Mouse (Mus musculus) thymus, adult 2 months (tissue): ENCODE results near the gene Cldn20.

Experiments
- CTCF ChIP-seq: fragments of 200-500 bp; IDR thresholded peaks from 2 replicates; pipeline ENCODE4 v1.5.1; 2012; ENCODE audit warnings: mild to moderate bottlenecking, control low read depth, low read length, moderate library complexity, borderline replicate concordance; ENCODE audit not compliant: control insufficient read depth, poor library complexity, insufficient read depth; ENCODE audit errors: extremely low read depth
- POLR2A ChIP-seq: fragments of 200-500 bp; IDR thresholded peaks from 2 replicates; pipeline ENCODE4 v1.6.1; 2012; ENCODE audit warnings: mild to moderate bottlenecking, low read length, control low read depth, moderate library complexity; ENCODE audit not compliant: control insufficient read depth, poor library complexity, insufficient read depth; ENCODE audit errors: extremely low read depth

DNA sequence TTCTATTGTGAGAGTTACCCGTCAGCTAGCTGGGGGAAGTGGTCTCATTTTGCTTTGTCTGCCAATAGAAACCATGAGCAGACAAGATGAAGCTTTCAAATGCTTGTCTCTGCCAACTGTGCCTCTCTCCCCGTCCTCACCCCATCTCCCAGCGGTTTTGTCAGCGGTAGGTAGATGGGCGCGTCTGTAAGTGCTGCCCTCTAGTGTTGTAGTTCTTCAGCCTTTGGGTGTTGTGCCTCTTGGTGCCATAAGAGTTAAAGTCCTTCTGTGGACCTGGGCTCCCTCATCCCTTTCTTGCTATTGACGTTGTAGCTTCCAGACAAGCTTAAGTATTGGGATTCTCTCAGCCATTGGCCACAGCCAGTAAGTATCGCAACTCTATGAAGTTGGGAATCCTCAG lies 30.1 kb downstream of the Cldn20 start:
- TF ChIP-seq CTCF (no peak), POLR2A (no peak)
